Mouse (Mus musculus): Measurements from ENCODE around the gene Gm28038.

The Gm28038 gene

DNA sequence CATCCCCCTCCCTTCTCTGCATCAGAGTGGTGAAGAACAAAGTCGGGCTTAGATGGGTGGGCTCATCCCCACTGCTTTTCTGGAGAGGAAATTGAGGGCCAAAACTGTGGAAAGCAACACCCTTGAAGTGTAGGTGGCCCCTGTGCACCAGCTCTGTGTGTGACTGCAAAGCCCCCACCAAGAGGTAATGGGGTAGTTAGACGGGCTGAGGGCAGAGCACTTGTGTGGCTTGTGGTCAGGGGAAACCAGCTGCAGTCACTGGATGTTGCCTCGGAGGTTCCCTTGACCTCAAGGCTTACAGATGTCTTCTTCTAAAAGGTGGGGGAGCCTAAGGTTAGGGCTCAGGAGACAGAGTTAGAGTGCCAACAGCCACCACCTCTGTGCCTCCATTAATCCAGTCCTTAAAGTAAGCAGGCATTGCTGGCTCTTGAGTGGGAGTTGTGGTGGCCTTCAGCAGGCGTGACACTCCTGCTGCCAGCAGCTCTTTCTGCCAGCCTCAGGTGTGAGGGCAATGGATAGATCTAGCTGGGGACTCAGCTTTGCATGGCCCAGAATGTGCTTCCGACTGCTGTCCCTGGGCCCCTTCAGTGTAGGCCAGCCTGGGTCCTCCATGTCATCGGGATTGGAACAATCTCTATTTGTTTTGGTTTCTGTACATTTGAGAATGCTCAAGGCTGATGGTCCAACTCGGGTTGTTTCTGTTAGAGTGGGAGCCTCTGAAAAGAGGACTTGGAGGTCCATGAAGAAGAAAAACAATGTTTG is 23.0 kb upstream of the Gm28038 start:
- no peak for DNase-seq

DNA sequence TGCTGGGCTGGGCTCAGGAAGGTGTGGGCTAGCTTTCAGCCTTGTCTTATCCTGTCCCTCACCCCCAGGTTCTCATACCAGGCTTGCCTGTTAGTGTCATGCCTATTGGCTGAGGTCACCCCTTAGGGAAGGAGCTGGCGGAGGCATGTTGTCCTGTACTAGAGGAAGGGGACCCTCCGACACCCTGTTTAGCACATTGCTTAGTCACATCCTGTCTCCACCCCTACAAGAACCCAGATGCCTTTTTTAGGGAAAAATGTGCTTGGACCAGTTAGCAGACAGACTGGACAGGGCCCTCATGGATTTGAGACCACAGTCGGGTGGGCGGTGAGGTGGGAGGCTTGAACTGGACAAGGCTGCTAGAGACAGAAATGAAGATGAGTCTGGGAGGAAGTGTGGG is 22.2 kb upstream of the Gm28038 start:
- DNase-seq, result no peak

DNA sequence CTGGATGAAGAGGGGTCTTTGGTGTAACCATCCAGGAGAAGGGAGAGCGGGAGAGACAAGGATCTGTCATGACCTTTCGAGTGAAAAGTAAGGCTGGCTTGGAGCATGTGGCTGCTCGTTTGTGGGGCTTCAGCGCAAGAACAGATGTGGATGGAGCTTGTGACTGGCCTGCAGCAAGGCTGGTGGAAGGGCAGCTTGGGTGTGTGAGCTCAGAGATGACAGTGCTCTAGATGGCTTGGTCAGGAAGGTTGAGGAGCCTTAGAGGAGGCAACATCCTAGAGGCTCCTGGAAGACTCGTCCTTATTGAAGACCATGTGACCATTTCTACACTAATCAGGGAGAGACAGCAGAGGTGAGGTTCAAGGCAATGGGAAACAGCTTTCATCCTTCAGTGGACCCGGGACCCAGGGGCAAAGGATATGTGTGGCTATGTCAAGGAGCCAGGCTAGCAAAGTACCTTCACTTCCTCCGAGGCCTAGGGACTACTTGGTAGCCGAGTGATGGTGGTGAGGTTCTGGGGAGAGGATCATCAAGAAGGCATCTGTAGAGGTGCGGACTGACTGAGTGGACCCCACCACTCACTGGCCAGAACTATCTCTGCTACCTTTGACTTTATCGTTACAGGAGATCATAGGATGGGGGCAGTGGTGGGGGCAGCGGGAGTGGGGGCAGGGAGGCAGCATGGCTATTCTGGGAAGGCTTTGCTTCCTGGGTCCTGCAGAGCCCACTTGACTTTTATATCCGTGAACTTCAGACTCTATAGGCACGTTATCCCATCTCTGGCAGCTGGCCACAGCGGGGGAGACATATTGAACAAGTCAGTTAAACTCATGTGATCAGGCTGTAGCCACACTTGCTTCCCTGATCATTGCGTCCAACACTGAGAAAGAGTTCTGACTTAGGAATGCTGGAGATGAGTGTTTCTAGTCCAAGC is 21.4 kb upstream of the Gm28038 start:
- DNase-seq, result no peak

GRCm38 (mm10) chr2:30261064-30261736 is 19.6 kb upstream of the Gm28038 start:
- DNase-seq, result no peak

DNA sequence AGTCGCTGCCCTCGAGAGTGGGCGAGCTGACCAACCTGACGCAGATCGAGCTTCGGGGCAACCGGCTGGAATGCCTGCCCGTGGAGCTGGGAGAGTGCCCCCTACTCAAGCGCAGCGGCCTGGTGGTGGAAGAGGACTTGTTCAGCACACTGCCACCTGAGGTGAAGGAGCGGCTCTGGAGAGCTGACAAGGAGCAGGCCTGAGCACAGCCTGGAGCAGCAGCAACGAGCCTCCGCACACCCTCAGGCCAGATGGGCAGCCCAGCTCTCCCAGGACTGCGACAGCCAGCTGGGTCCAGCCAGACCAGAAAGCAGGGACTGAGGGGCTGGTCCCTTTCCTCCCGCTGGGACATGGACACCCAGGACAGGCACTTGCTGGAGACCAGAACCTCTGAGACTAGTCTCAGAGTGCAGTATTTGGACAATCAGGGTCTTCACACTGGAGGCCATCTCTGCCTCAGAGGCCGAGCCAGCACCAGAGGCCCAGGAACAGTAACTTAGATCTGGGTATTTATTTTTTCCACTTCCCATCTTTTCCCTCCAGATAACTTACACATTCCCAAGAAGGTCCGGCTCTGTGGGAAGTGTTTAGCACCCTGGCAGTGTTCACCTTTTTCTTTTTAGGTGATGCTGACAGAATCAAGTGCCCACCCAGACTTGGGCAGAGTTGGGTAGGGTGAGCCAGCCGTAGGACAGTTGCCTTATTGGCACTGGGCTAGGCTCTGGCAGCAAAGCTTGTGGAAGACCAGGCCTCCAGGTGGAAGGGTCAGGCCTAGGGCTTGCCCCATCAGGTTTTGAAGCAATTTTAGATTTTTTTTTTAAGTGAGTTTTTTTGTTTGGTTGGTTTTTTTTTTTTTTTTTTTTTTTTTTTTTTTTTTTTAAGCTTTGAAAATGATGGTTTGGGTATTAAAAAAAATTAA is 18.7 kb upstream of the Gm28038 start:
- DNase-seq, result no peak

DNA sequence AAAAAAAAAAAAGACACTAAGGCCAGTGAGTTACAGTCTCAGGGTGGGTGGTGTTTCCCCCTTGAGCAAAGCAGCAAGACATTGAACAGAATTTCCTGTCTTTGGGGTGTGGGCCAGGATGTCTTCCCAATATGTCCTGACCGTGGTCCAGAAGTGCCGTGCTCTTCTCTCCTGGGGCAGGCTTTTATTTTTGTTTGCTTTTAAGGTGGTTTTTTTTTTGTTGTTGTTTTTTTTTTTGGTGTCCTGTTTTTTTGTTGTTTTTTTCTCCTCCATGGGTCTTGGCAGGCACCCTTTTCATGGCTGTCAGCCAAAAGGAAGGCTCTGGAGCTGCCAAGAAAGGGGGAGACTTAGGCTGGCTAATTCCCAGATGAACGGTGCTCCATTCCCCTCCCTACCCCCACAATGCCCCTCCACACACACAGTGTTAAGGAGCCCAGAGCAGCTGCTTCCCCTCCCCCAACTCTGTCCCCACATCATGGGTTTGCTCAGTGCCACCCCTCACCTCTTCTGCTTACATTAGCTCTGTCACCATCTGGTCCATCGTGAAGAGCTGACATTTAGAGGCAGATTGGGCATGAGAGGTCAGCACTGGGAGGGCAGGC is 17.9 kb upstream of the Gm28038 start:
- no peak for DNase-seq

DNA sequence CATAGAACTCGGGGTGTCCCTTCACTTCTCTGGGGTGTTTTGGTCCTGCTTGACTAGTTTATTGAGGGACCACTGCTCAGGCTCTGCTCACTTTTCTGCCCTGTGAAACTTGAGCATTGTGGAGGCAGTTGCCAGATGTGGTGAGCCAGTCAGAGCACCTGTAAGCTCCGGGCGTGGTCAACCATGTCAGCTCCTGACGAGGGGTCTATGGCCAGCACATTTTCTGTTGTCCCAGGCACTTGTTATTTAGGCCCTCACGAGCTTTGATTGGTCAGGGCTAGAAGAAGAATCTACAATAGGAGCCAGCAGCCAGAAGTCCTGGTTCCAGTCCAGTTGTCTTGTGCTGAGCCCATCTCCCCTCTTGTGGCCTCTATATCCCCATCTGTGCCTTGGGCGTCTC is 17.0 kb upstream of the Gm28038 start:
- DNase-seq, result no peak

DNA sequence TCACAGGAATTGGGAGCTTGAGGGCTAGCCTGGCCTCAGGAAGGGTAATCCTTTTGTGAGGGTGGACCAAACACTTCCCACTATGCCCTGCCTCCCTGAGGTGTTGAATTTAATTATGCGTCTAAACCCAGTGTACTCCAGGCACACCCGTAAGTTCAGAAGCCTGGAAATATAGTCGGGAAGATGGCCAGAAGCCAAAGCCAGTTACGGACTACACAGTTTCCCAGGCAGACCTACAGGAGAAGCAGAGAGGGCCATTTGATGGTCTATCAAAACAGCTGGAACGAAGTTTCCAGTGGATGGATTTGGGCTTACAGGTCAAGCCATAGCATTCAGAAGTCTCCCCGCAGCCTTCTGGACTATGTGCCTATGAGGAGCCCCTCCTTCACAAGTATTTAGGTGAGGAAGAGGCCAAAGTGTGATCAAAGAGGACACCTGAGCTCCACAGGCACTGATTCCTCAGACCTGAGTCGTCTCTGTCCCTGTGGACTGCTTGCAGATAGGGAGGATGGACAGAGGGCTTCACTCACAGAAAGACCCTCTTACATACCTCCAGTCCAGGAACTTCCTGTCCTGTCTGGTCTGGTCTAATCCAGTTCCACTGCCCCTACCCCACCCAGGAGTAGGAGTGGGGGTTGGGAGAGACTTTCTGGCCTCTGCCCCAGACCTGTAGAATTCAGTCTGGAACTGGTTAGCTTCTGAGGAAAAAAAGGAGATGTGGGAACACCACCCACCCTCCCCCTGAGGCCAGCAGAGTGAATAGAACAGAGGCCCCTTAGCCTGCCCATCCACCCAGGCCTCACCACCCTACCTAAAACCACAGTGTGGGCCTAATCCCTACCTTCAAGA is 15.9 kb upstream of the Gm28038 start:
- DNase-seq, result no peak

DNA sequence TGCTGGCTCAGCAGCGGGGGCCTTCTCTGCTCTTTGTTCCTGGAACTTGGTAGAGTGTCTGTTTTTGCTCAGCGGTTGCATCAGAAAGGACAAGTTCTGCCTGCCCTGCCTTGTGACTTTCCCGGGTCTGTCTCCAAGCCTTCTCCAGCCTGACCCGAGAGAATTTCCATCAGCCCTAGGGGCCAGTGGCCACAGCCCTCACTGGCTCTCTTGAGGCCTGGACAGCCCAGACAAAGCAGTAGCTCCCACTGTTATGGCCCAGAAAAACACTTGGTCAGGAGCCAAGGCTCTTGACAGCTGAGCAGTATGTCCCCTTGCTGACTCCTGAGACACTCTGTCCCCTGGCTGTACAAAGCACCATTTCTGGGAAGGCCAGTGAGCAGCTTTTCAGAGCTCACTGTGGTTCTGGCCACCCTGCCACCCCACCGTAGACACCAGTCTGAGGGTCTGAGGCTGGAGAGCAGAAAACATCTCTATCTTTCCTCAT is 15.0 kb upstream of the Gm28038 start, which contains the start of gene Phyhd1:
Phyhd1 (plus strand) TSS at position 437 of the 487 bp plus-strand sequence.
- DNase-seq, result no peak

- no peak for DNase-seq
Observed at GRCm38 (mm10) chr2:30266392-30266941, 14.4 kb upstream of the Gm28038 start.

DNA sequence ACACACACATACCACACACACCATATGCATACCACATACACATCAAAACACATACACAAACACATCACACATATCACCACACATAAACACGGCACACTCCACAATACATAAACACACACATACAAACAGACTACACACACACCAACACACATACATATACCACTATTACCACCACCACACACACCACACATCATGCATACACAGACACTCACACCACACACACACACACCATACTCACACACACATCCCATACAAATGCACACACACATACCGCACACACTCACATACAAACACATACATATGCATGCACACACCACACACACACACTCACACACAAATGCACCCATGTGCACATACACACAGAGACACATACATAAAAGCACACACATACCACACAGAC is 13.4 kb upstream of the Gm28038 start:
- no peak for DNase-seq

DNA sequence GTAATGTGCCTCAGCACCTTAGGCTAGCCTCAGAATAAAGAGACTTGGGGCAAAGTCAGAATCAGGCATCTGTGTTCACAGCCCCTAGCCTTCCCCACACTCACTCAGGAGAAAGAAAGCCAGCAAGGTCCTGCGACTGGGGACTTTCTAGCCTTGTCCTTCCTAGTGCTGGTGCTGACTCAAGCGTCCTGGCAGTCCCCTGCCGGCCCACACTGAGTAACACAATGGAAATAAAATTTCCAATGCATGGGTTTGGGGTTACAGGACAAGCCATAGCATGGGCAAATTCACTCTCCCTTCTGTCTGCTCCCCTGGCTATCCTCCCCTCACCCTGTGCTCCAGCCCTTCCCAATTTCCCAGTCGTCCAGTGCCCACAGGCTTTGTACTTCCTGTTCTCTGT is 12.5 kb upstream of the Gm28038 start:
- DNase-seq, result no peak

- DNase-seq, result no peak
Observed at GRCm38 (mm10) chr2:30269241-30269990, 11.4 kb upstream of the Gm28038 start.

- DNase-seq, result peak; percentile 63
Observed at GRCm38 (mm10) chr2:30270134-30270533, 10.7 kb upstream of the Gm28038 start.

GRCm38 (mm10) chr2:30281651-30282050 is 808 bp downstream of the Gm28038 start:
- no peak for DNase-seq

GRCm38 (mm10) chr2:30283193-30283592 is 2.4 kb downstream of the Gm28038 start:
- DNase-seq, result no peak

- DNase-seq, result no peak
Observed at GRCm38 (mm10) chr2:30285004-30285403, 4.2 kb downstream of the Gm28038 start.

- no peak for DNase-seq
Observed at GRCm38 (mm10) chr2:30285416-30286181, 4.8 kb downstream of the Gm28038 start.

Measured in right cerebral cortex, postnatal 25 days (tissue).